Mouse (Mus musculus) c-Kit-negative CD71-positive TER-119-positive erythroid progenitor cells, embryonic 14.5 days (primary cell): Measurements from ENCODE around the gene Capn5.

ENCODE experiments used
- DNase-seq: peaks from one replicate; pipeline ENCODE4 v3.0.0-alpha.2; 2013; ENCODE audit warnings: low read depth, low spot score

Capn5 gene

GRCm38 (mm10) chr7:98111233-98111632 is 66.8 kb downstream of the Capn5 start:
- DNase-seq: no peak

DNA sequence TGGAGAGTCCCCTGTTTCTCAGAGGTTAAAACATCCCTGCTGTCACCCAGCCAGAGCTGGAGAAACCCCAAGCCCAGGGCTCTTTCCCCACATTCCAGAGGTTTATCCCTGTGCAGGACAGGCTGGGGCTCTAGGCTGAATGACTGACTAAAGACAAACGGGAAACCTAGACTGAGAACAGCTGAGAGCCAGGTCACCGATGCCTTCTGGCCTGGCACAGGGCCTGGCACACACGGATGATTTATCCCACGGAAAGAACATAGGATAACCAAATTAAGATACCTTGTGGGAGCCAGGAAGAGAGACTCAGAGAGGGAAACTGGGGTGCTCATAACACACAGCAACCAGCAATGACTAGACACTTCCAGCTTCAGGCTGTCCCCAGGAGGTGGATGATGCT is 68.3 kb downstream of the Capn5 start:
- no peak for DNase-seq

- DNase-seq: no peak
These were observed 69.2 kb downstream of the Capn5 start for GRCm38 (mm10) chr7:98108636-98109430.

DNA sequence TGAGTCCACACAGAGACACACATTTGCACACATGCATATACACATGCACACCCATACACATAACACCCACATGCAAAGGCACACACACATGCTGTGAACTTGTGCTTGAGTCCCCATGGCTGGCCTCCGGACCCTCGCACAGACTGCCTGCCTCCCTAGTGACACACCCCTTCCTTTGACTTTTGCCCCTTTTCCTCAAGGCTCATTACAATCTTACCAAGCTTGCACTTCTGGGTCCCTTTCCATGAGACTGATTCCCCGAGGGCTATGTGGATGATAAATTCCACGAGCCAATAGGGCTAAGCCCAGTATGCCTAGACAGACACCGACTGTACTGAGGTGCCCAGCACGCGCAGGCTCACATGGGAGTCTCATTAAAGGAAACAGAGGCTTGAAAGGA is 71.8 kb downstream of the Capn5 start:
- no peak for DNase-seq

GRCm38 (mm10) chr7:98104481-98105435 is 73.3 kb downstream of the Capn5 start:
- DNase-seq: no peak

DNA sequence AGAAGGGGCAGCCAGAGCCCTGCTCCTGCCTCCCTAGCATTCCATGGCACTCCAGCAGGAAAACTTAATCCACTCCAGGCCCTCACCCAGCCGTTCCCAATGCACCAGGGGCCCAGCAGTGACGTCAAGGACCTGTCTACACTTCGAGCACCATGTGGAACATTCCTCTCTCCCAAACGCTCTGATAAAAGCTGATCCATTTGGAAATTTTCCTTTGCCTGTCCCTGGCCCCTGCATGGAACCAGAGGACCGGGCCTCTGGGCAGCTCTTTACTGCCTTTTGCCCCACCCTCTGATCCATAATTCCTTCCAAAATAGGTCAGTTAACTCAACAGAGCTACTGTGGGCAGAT is 74.2 kb downstream of the Capn5 start:
- no peak for DNase-seq

DNA sequence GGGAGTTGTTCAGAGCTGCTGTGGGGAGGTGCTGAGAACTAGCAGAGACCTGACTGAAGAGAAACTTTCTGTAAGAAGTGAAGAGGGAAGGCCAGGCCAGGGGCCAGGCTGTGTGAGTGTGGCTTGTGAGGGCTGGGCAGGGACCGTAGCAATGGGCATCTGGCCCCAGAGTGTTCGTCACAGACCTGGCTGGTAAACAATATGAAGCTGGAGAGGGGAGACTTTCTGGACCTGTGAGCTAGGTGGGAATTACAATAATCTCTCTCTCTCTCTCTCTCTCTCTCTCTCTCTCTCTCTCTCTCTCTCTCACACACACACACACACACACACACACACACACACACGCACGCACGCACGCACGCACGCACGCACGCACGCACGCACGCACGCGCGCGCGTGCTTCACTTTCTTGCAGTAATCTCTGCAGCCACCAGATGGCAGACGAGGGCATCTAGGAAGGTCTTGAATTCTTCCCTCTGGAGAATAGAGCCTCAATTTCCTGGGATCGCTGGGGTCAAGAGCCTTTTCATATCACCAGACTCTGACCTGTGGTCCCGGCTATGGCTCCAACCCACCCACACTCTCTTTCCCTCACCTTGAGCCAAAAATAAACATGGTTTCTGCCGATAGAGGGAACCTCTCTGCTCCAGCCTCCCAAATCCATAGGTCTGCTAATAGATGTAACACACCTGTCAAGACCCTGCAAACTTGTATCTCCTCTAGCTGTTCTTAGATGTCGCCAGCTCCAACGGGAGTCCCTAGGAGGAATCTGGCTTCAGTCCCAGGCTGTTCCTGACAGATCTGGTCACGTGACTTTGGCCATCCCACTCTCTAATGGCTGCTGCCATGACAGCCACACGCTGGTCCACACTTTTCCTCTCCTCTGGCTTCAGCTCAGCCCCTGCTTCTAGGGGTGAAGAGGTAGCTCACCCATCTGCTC is 74.8 kb downstream of the Capn5 start:
- peak; percentile 20 for DNase-seq

DNA sequence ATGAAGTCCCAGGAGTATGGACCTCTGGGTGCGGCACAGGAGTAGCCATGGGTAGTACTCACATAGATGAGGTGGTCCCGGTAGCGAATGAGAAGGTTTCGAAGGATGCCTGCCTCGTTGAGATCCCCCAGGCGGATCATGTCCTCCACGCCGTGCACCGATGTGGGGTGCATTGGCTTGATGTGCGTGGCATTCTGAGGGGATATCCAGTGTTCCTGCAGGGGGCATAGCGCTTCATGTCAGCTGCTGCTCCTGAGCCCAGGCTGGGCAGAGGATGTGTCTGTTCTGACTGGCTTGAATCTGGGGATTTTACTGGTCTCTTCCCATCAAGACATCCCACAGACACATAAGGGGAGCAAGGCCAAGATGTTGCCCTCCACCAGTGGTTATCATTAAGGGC is 75.6 kb downstream of the Capn5 start:
- no peak for DNase-seq

DNA sequence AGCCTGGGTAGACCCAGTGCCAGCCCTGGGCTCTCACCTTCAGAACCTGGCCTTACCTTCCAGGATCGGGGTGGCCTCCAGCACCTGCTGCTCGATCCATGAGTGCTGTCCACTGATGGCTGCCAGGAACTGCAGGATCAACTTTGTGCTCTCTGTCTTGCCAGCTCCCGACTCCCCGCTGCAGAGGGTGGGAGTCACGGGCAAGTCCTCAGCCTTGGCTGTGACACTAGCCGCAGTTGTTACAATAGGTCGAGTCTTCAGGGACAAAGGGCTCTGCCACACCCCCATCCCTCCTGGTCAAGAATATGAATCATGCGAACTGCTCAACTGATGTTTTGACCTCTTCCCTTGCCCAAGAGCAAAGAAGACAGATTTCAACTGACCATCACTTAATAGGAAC is 80.5 kb downstream of the Capn5 start:
- DNase-seq: no peak

GRCm38 (mm10) chr7:98095852-98096251 is 82.2 kb downstream of the Capn5 start:
- no peak for DNase-seq

DNA sequence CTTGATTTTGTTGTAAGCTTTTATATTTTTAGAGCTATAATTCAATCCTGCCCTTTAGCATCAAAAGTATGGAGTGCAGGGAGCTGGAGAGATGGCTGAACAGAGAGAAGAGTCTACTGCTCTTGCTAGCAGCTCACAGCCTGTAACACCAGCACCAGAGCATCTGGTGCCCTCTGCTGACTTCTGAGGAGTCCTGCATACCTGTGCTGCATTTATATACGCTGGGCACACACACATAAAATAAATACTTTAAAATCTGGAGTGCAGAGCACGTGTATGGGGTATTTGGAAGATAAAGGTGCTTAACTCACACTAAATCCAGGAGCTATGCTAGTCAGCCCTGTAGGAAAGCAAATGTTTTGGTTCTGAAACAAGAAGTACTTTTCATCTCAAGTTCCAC is 91.7 kb downstream of the Capn5 start:
- no peak for DNase-seq

GRCm38 (mm10) chr7:98085314-98085713 is 92.8 kb downstream of the Capn5 start:
- no peak for DNase-seq

- no peak for DNase-seq
These were observed 93.4 kb downstream of the Capn5 start for GRCm38 (mm10) chr7:98084541-98085293.

GRCm38 (mm10) chr7:98082376-98082775 is 95.7 kb downstream of the Capn5 start:
- no peak for DNase-seq

GRCm38 (mm10) chr7:98077453-98077852 is 100.6 kb downstream of the Capn5 start:
- no peak for DNase-seq

- peak; percentile 52 for DNase-seq
These were observed 106.5 kb downstream of the Capn5 start for GRCm38 (mm10) chr7:98071620-98072019.
